Mouse (Mus musculus): Measurements from ENCODE around the gene Oat. TPM values are rescaled to one million over a fixed set of nuclear protein-coding genes. Genes with fewer than 3 reads are reported as not detected.

The Oat gene
- polyA plus RNA-seq (2014; fragmentation: Nextera tagmentation; extraction: Ambion mirVana), result 75.5 and 88.2 TPM in 2 replicates

GRCm38 (mm10) chr7:132576116-132576650 is at the start of gene Oat:
TSS of gene Oat (minus strand) at chr7:132576398.
- Histone ChIP-seq H3K9me3 (ENCODE audit: control insufficient read depth, low read length) (no peaks in the 10 kb centered on the region), H3K36me3 (ENCODE audit: control insufficient read depth, insufficient read depth, low read length) (no peaks in the 10 kb centered on the region), H3K9ac (replicated peaks; ENCODE audit: low read length) (peak within 1 kb of the TSS; percentile 55), H3K4me2 (ENCODE audit: low read length) (peak within 1 kb of the TSS; percentile 81), H3K27me3 (ENCODE audit: control insufficient read depth, insufficient read depth, low read length) (no peaks in the 10 kb centered on the region), H3K4me3 (replicated peaks; ENCODE audit: low read depth, low read length) (peak within 1 kb of the TSS; percentile 67), H3K27ac (replicated peaks; ENCODE audit: low read depth, low read length) (peak within 1 kb of the TSS; percentile 80), H3K4me1 (ENCODE audit: control insufficient read depth, insufficient read depth, low read length) (no peaks in the 10 kb centered on the region; the same call in 1 of the 2 replicates)
- WGBS, result under 1% methylated on average over 49 of the region's 49 CpGs
- ATAC-seq (ENCODE audit: low FRiP score, low TSS enrichment) (peak; percentile 97), DNase-seq (peak; percentile 98)

GRCm38 (mm10) chr7:132624161-132624560 is 48.0 kb upstream of the Oat start:
- no peak for ATAC-seq (ENCODE audit: low FRiP score, low TSS enrichment)
- Histone ChIP-seq H3K4me1 (ENCODE audit: control insufficient read depth, insufficient read depth, low read length) (no peaks in the 10 kb centered on the region), H3K27ac (replicated peaks; ENCODE audit: low read depth, low read length) (no peak overlapping the region), H3K9ac (replicated peaks; ENCODE audit: low read length) (no peak overlapping the region), H3K9me3 (ENCODE audit: control insufficient read depth, low read length) (no peaks in the 10 kb centered on the region), H3K36me3 (ENCODE audit: control insufficient read depth, insufficient read depth, low read length) (no peaks in the 10 kb centered on the region), H3K4me3 (replicated peaks; ENCODE audit: low read depth, low read length) (no peak overlapping the region), H3K27me3 (ENCODE audit: control insufficient read depth, insufficient read depth, low read length) (no peaks in the 10 kb centered on the region), H3K4me2 (ENCODE audit: low read length) (no peak overlapping the region)
- no peak for DNase-seq
- WGBS, result 84% methylated on average over 10 of the region's 10 CpGs

- no peak for ATAC-seq (ENCODE audit: low FRiP score, low TSS enrichment)
- H3K36me3 ChIP-seq (ENCODE audit: control insufficient read depth, insufficient read depth, low read length), result no peaks in the 10 kb centered on the region
- H3K27me3 ChIP-seq (ENCODE audit: control insufficient read depth, insufficient read depth, low read length), result no peaks in the 10 kb centered on the region
- H3K27ac ChIP-seq (replicated peaks; ENCODE audit: low read depth, low read length), result no peak overlapping the region
- H3K9ac ChIP-seq (replicated peaks; ENCODE audit: low read length), result no peak overlapping the region
- H3K9me3 ChIP-seq (ENCODE audit: control insufficient read depth, low read length), result no peaks in the 10 kb centered on the region
- DNase-seq, result no peak
- WGBS, result 86% methylated on average over 15 of the region's 15 CpGs
- no peak overlapping the region for H3K4me2 ChIP-seq (ENCODE audit: low read length)
- no peak overlapping the region for H3K4me3 ChIP-seq (replicated peaks; ENCODE audit: low read depth, low read length)
- H3K4me1 ChIP-seq (ENCODE audit: control insufficient read depth, insufficient read depth, low read length), result no peaks in the 10 kb centered on the region
These were observed 44.0 kb upstream of the Oat start for GRCm38 (mm10) chr7:132619975-132620918.

- ATAC-seq (ENCODE audit: low FRiP score, low TSS enrichment), result no peak
- WGBS, result 84% methylated on average over 8 of the region's 8 CpGs
- Histone ChIP-seq H3K9ac (replicated peaks; ENCODE audit: low read length) (no peak overlapping the region), H3K4me3 (replicated peaks; ENCODE audit: low read depth, low read length) (no peak overlapping the region), H3K27ac (replicated peaks; ENCODE audit: low read depth, low read length) (no peak overlapping the region), H3K4me2 (ENCODE audit: low read length) (no peak overlapping the region), H3K27me3 (ENCODE audit: control insufficient read depth, insufficient read depth, low read length) (no peaks in the 10 kb centered on the region), H3K36me3 (ENCODE audit: control insufficient read depth, insufficient read depth, low read length) (no peaks in the 10 kb centered on the region), H3K9me3 (ENCODE audit: control insufficient read depth, low read length) (no peaks in the 10 kb centered on the region), H3K4me1 (ENCODE audit: control insufficient read depth, insufficient read depth, low read length) (no peaks in the 10 kb centered on the region)
- DNase-seq, result no peak
These were observed 43.4 kb upstream of the Oat start for GRCm38 (mm10) chr7:132619549-132619948.

GRCm38 (mm10) chr7:132617021-132617564 is 40.9 kb upstream of the Oat start:
- Histone ChIP-seq H3K4me1 (ENCODE audit: control insufficient read depth, insufficient read depth, low read length) (no peaks in the 10 kb centered on the region), H3K36me3 (ENCODE audit: control insufficient read depth, insufficient read depth, low read length) (no peaks in the 10 kb centered on the region), H3K27ac (replicated peaks; ENCODE audit: low read depth, low read length) (no peak overlapping the region), H3K27me3 (ENCODE audit: control insufficient read depth, insufficient read depth, low read length) (no peaks in the 10 kb centered on the region), H3K4me2 (ENCODE audit: low read length) (no peak overlapping the region), H3K9ac (replicated peaks; ENCODE audit: low read length) (no peak overlapping the region), H3K4me3 (replicated peaks; ENCODE audit: low read depth, low read length) (no peak overlapping the region), H3K9me3 (ENCODE audit: control insufficient read depth, low read length) (no peaks in the 10 kb centered on the region)
- DNase-seq (no peak), ATAC-seq (ENCODE audit: low FRiP score, low TSS enrichment) (no peak)
- WGBS, result 88% methylated on average over 5 of the region's 5 CpGs

GRCm38 (mm10) chr7:132616391-132616790 is 40.2 kb upstream of the Oat start:
- Histone ChIP-seq H3K9ac (replicated peaks; ENCODE audit: low read length) (no peak overlapping the region), H3K9me3 (ENCODE audit: control insufficient read depth, low read length) (no peaks in the 10 kb centered on the region), H3K27ac (replicated peaks; ENCODE audit: low read depth, low read length) (no peak overlapping the region), H3K36me3 (ENCODE audit: control insufficient read depth, insufficient read depth, low read length) (no peaks in the 10 kb centered on the region), H3K4me2 (ENCODE audit: low read length) (no peak overlapping the region), H3K27me3 (ENCODE audit: control insufficient read depth, insufficient read depth, low read length) (no peaks in the 10 kb centered on the region), H3K4me1 (ENCODE audit: control insufficient read depth, insufficient read depth, low read length) (no peaks in the 10 kb centered on the region), H3K4me3 (replicated peaks; ENCODE audit: low read depth, low read length) (no peak overlapping the region)
- WGBS, result 10% methylated on average over 6 of the region's 6 CpGs
- ATAC-seq (ENCODE audit: low FRiP score, low TSS enrichment) (no peak), DNase-seq (no peak)

- Histone ChIP-seq H3K36me3 (ENCODE audit: control insufficient read depth, insufficient read depth, low read length) (no peaks in the 10 kb centered on the region), H3K27me3 (ENCODE audit: control insufficient read depth, insufficient read depth, low read length) (no peaks in the 10 kb centered on the region), H3K4me1 (ENCODE audit: control insufficient read depth, insufficient read depth, low read length) (0 out of 2 replicates have a peak, but pooled peaks cover under 1% of the 10 kb centered on the region), H3K27ac (replicated peaks; ENCODE audit: low read depth, low read length) (no peak overlapping the region), H3K9me3 (ENCODE audit: control insufficient read depth, low read length) (no peaks in the 10 kb centered on the region), H3K4me2 (ENCODE audit: low read length) (no peak overlapping the region), H3K9ac (replicated peaks; ENCODE audit: low read length) (no peak overlapping the region), H3K4me3 (replicated peaks; ENCODE audit: low read depth, low read length) (no peak overlapping the region)
- ATAC-seq (ENCODE audit: low FRiP score, low TSS enrichment) (no peak), DNase-seq (no peak)
- WGBS, result 24% methylated on average over 3 of the region's 3 CpGs
These were observed 39.1 kb upstream of the Oat start for GRCm38 (mm10) chr7:132615346-132615745.

- 97% methylated on average over 8 of the region's 8 CpGs for WGBS
- Histone ChIP-seq H3K36me3 (ENCODE audit: control insufficient read depth, insufficient read depth, low read length) (no peaks in the 10 kb centered on the region), H3K9ac (replicated peaks; ENCODE audit: low read length) (no peak overlapping the region), H3K27me3 (ENCODE audit: control insufficient read depth, insufficient read depth, low read length) (no peaks in the 10 kb centered on the region; the same call in 1 of the 2 replicates), H3K4me3 (replicated peaks; ENCODE audit: low read depth, low read length) (no peak overlapping the region), H3K4me1 (ENCODE audit: control insufficient read depth, insufficient read depth, low read length) (peaks cover 4% of the 10 kb centered on the region; the same call in 1 of the 2 replicates), H3K9me3 (ENCODE audit: control insufficient read depth, low read length) (no peaks in the 10 kb centered on the region), H3K4me2 (ENCODE audit: low read length) (no peak overlapping the region), H3K27ac (replicated peaks; ENCODE audit: low read depth, low read length) (no peak overlapping the region)
- DNase-seq, result no peak
- ATAC-seq (ENCODE audit: low FRiP score, low TSS enrichment), result no peak
These were observed 35.3 kb upstream of the Oat start for GRCm38 (mm10) chr7:132611530-132611929.

Measured in midbrain, embryonic 14.5 days (tissue).